Mouse (Mus musculus) heart, embryonic 15.5 days (tissue): ENCODE results near the gene 9530002B09Rik. TPM values are rescaled to one million over a fixed set of nuclear protein-coding genes. Genes with fewer than 3 reads are reported as not detected.

Experiments
- ATAC-seq: fragments of 200-750 bp; cut with Nextera tagmentation; replicated peaks from 2 replicates; pipeline ENCODE4 v1.8.0; 2017; ENCODE audit warnings: low read depth, moderate TSS enrichment; ENCODE audit not compliant: insufficient number of reproducible peaks, insufficient read depth, low FRiP score
- H3K27ac ChIP-seq: fragments of 300-500 bp; sonication (generic); 2 replicates; pipeline ENCODE4 v1.5.1; 2015; ENCODE audit warnings: mild to moderate bottlenecking, inconsistent platforms
- H3K27me3 ChIP-seq: fragments of 300-500 bp; sonication (generic); 2 replicates; pipeline ENCODE4 v1.6.1; 2015; ENCODE audit warnings: inconsistent platforms
- H3K36me3 ChIP-seq: fragments of 300-500 bp; sonication (generic); 2 replicates; pipeline ENCODE4 v1.6.1; 2015; ENCODE audit warnings: mild to moderate bottlenecking, inconsistent platforms
- H3K4me1 ChIP-seq: fragments of 300-500 bp; sonication (generic); replicated peaks from 2 replicates; pipeline ENCODE4 v1.6.1; 2015; ENCODE audit warnings: inconsistent platforms
- H3K4me2 ChIP-seq: fragments of 300-500 bp; sonication (generic); 2 replicates; pipeline ENCODE4 v1.6.1; 2015; ENCODE audit warnings: inconsistent platforms, mild to moderate bottlenecking, moderate library complexity
- H3K4me3 ChIP-seq: fragments of 300-500 bp; sonication (generic); 2 replicates; pipeline ENCODE4 v1.5.1; 2015; ENCODE audit warnings: mild to moderate bottlenecking, inconsistent platforms
- H3K9ac ChIP-seq: fragments of 300-500 bp; sonication (generic); 2 replicates; pipeline ENCODE4 v1.6.1; 2015; ENCODE audit warnings: mild to moderate bottlenecking, inconsistent platforms
- H3K9me3 ChIP-seq: fragments of 300-500 bp; sonication (generic); replicated peaks from 2 replicates; pipeline ENCODE4 v1.6.1; 2016; ENCODE audit warnings: inconsistent platforms
- polyA plus RNA-seq: library from polyadenylated mRNA; unstranded; fragments of >200 nt; fragmentation: Nextera tagmentation; extraction: Ambion mirVana; gene quantifications from 2 replicates; pipeline ENCODE4 v1.2.1, GENCODE M21; 2015

The 9530002B09Rik gene
- not detected in 2 replicates for polyA plus RNA-seq

DNA sequence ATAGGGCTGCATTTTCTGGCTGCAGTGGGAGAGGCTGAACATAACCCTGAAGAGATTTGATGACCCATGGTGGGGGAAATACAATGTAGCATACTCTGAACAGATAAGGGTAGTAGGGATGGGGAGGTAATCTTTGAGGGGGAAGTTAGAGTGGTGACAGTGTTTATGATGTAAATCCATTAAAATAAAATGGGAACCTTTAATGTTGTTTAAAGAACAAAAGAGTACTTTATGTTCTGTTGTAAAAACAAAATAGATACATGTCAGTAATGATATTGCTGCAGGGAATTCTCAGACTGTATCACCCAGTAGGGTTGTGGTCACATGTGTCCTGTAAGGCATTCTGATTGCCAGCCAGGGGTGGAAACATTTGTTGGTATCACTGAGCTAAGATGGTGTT lies at the start of gene 9530002B09Rik:
9530002B09Rik (plus strand) TSS at position 301 of the 400 bp plus-strand sequence.
- Histone ChIP-seq H3K27me3 (no peaks in the 10 kb centered on the region), H3K9ac (no peak within 1 kb of the TSS), H3K4me3 (no peak within 1 kb of the TSS), H3K4me2 (no peak within 1 kb of the TSS), H3K4me1 (no peaks in the 10 kb centered on the region), H3K27ac (no peak within 1 kb of the TSS), H3K36me3 (no peaks in the 10 kb centered on the region), H3K9me3 (no peaks in the 10 kb centered on the region)
- ATAC-seq = no peak

Other genes starting within 250 kb of the 9530002B09Rik start
- 57.9 and 80.6 TPM in 2 replicates for gene Ppt1, start 147.0 kb downstream of the 9530002B09Rik start, polyA plus RNA-seq
- 41.4 and 51.0 TPM in 2 replicates for gene Cap1, start 196.8 kb downstream of the 9530002B09Rik start, polyA plus RNA-seq